Mouse (Mus musculus) olfactory bulb, adult 2 months (tissue): ENCODE measurements around the gene Traf3ip2. TPM values are rescaled to one million over a fixed set of nuclear protein-coding genes. Genes with fewer than 3 reads are reported as not detected.

ENCODE experiments used
- H3K27ac ChIP-seq: fragments of 200-500 bp; 2 replicates; pipeline ENCODE4 v1.5.1; 2012; ENCODE audit warnings: low read depth, low read length; ENCODE audit not compliant: insufficient read depth
- H3K4me1 ChIP-seq: fragments of 200-500 bp; 2 replicates; pipeline ENCODE4 v1.6.1; 2012; ENCODE audit warnings: low read length; ENCODE audit not compliant: control insufficient read depth, insufficient read depth
- H3K4me3 ChIP-seq: fragments of 200-500 bp; 2 replicates; pipeline ENCODE4 v1.5.1; 2012; ENCODE audit warnings: mild to moderate bottlenecking, low read depth, low read length, moderate library complexity; ENCODE audit not compliant: insufficient read depth
- CTCF ChIP-seq: fragments of 200-500 bp; IDR thresholded peaks from 2 replicates; pipeline ENCODE4 v1.5.1; 2012; ENCODE audit warnings: low read depth, mild to moderate bottlenecking, low read length, moderate library complexity; ENCODE audit not compliant: insufficient read depth
- POLR2A ChIP-seq: fragments of 200-500 bp; IDR thresholded peaks from 2 replicates; pipeline ENCODE4 v1.6.1; 2012; ENCODE audit warnings: mild to moderate bottlenecking, low read depth, low read length, moderate library complexity; ENCODE audit not compliant: insufficient read depth
- WGBS: fragments of 180-500 bp; shearing (Covaris S2); methylation state at CpG from one replicate; pipeline ENCODE4 v1.1.7; 2018; 5-methylcytosine and 5-hydroxymethylcytosine counted together
- polyA plus RNA-seq: library from polyadenylated mRNA; stranded (reverse); fragments of >200 nt; gene quantifications from 2 replicates; pipeline ENCODE4 v1.2.4, GENCODE M21; 2012; ENCODE audit warnings: low replicate concordance; ENCODE audit not compliant: missing spikeins, insufficient read depth, insufficient read length

Gene Traf3ip2
- polyA plus RNA-seq, 1 experiment = not detected

DNA sequence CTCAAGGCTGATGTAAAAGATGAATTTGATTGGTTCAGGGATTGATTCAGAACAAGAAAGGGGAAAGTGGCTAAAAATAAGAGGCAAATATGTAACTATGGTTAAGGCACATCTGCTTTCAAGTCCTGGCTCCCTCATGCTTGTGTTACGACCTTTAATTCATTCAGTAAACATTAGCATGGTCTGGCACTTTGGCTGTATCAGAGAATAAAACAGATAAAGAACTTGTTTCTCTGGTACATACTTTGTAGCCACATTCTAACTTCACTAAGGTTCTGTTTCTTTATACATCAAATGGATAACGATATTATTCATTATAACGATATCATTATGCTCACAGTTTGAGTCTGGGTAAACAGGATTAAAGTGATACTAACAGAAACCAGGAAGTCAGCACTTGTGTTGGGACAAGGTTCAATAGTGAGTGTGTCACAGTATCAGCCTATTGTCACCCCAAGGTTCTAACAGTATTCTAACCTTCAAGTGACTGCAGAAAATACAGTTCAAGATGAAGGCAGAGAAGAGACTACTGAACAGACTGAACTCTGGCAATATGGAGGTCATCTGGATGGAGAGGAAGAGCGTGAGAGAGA lies 65.6 kb downstream of the Traf3ip2 start:
- 83% methylated on average over 4 of the region's 4 CpGs for WGBS
- TF ChIP-seq POLR2A (no peak), CTCF (no peak)
- Histone ChIP-seq H3K27ac (no peak overlapping the region), H3K4me1 (peaks cover 1% of the 10 kb centered on the region; the same call in 1 of the 2 replicates), H3K4me3 (no peak overlapping the region)

DNA sequence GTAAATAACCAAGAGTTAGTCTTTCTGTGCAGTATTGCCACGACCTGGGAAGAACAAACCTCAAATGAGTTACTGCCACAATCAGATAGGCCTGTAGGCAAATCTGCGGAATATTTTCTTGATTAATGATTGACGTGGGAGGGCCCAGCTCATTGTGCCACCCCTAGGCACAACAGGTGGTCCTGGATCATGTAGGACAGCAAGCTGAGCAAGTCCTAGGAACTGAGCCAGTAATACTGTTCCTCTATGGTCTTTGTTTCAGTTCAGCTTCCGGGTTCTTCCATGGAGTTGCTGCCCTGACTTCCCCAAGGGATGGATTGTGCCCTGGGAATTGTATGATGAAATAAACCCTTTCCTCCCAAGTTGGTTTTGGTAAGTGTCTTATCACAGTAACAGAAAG lies 68.3 kb downstream of the Traf3ip2 start:
- Histone ChIP-seq H3K4me1 (0 out of 2 replicates have a peak, but pooled peaks cover 3% of the 10 kb centered on the region), H3K27ac (no peak overlapping the region), H3K4me3 (no peak overlapping the region)
- TF ChIP-seq CTCF = no peak
- no peak for TF ChIP-seq POLR2A
- WGBS = 60% methylated on average over 4 of the region's 4 CpGs

DNA sequence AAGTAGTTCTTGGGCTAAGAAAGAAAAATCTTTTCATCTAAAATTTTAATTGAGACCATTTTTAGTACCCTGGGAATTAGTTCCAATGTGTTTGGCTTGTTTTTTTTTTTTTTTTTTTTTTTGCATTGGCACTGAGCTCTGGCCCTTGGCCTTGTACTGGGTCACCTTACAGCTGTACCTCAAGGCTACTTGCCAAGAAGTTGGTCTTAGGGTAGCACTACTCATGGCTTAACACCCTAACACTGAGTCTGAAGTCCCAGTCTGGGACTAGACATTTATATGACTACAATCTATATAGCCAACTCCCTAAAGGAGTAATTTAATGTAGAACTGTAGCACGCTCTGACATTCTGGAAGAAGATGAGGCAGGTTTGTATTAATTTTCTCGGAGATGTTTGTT lies 69.8 kb downstream of the Traf3ip2 start:
- no peak overlapping the region for H3K4me3 ChIP-seq
- TF ChIP-seq CTCF (no peak), POLR2A (no peak)
- no peak overlapping the region for H3K27ac ChIP-seq
- 95% methylated on average over 2 of the region's 2 CpGs for WGBS
- peaks cover 6% of the 10 kb centered on the region for H3K4me1 ChIP-seq

DNA sequence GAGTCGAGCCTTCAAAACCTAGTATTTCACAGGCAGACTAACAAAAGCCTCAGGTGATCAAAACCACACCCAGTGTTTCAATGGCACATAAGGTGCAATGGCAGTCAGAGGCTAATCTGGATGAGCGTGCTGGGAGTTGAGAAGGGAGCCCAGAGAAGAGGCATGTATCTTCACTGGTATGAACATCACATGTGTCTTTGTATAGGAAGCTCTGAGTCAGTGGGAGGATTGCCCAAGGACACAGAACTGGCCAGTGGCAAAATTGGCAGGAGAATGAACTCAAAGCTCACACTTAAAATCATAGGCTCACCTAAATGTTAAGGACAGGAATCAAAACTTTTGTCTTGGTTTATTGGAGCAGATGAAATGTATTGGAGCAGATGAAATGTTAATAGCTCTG lies 70.7 kb downstream of the Traf3ip2 start:
- TF ChIP-seq CTCF (no peak), POLR2A (no peak)
- WGBS = 93% methylated on average over 2 of the region's 2 CpGs
- peaks cover 6% of the 10 kb centered on the region for H3K4me1 ChIP-seq

DNA sequence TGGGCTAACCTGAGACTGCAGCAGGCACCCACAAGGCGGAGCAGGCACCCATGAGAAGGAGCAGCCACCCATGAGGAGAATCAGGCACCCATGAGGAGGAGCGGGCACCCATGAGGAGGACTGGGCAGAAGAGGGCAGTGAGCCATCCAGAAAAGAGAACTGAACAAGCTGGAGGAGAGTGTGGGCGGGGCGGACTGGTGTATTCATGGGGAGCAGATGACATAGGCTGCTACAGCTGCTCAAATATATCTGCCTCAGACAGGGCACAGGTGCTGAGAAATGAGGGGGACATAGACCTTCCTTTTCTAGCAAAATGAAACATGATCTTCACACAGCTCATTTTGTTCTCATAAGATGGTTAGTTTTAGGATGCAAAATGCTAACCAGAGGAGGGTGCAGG lies 74.1 kb downstream of the Traf3ip2 start:
- 79% methylated on average over 4 of the region's 4 CpGs for WGBS

More for the DNA sequence above, 70.7 kb downstream of the Traf3ip2 start:
- H3K27ac ChIP-seq = no peak overlapping the region
- no peak overlapping the region for H3K4me3 ChIP-seq

DNA sequence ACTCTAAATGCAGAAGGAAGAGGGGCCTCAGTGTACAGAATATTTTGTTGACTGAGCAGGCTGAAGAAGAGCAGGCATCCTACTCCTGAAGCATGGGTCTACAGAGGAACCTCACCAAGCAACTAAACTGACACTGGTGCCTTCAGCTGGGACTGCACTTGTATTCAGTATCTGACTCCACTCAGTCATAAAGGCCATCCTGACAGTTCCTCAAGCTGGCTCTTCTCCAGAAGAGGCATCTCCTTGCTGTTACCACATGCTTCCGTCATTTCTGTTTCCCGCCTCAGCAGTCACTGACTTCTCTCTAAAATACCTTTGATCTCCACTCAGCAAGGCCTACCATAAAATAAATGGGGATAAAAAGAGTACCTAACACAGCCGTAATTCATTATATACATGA lies 75.1 kb downstream of the Traf3ip2 start:
- TF ChIP-seq CTCF = no peak
- no peak for TF ChIP-seq POLR2A
- peaks cover 6% of the 10 kb centered on the region for H3K4me1 ChIP-seq
- H3K4me3 ChIP-seq = no peak overlapping the region
- no peak overlapping the region for H3K27ac ChIP-seq
- WGBS = 73% methylated on average over 3 of the region's 3 CpGs

More for the DNA sequence above, 74.1 kb downstream of the Traf3ip2 start:
- H3K4me1 ChIP-seq = peaks cover 6% of the 10 kb centered on the region
- no peak for TF ChIP-seq CTCF
- no peak for TF ChIP-seq POLR2A
- H3K4me3 ChIP-seq = no peak overlapping the region
- H3K27ac ChIP-seq = no peak overlapping the region

DNA sequence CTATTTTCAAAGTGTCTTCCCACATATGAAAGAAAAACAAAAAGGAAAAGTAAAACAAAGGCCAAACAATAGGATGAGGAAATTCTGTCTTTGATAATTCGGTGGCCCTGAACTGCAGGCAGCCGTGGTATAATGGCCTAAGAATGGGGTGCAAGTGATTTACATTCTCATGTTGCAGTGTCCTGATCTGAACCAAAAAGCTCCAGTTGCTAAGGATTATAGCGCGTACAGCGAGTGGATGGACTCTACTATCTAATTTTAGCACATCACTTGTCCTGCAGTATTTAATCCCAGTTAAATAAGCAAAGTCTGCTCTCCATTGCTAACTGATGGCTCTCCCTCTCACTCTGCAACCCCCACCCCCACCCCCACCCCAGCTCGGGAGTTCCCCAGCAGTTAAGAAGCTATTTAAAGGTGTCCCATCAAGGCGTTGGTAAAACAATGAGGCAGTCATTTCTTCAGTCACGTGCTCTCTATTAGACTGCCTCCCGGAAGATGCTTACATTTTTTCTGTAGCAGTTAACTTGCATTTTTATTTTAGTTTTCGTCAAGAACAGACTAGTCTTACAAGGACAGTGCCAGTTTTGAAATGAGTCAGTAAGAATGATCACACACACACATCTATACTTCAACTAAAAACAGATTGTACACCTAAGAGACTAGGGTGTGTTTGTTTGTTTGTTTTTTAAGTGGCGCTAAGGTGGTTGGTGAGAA lies 78.8 kb downstream of the Traf3ip2 start:
- no peak overlapping the region for H3K4me3 ChIP-seq
- H3K27ac ChIP-seq = no peak overlapping the region
- H3K4me1 ChIP-seq = peaks cover 3% of the 10 kb centered on the region
- TF ChIP-seq POLR2A (no peak), CTCF (no peak)
- 35% methylated on average over 11 of the region's 11 CpGs for WGBS

DNA sequence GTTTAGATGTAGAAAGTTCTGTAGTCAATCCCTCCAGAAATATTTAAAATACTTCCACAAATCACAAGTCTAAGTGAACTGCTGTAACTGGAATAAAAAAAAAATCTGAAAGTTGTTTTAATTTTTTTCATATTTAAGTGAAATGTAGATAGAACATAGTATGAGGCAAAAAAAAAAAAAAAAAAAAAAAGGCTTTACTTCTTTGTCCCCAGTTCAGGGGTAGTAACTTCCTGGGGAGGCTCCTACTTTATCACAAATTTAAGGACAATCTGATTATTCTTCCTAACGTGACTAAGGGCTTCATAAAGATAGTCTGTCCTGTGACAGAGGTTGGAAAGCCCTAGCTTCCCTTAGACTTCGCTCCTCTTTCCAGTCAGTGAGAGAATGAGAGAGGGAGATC lies 79.4 kb downstream of the Traf3ip2 start:
- H3K27ac ChIP-seq = no peak overlapping the region
- no peak overlapping the region for H3K4me3 ChIP-seq
- no peaks in the 10 kb centered on the region for H3K4me1 ChIP-seq
- TF ChIP-seq CTCF (no peak), POLR2A (no peak)
- WGBS = 84% methylated on average over 2 of the region's 2 CpGs

Other genes starting within 250 kb of the Traf3ip2 start
- gene Fyn, start 244.1 kb upstream of the Traf3ip2 start, polyA plus RNA-seq = 322 TPM in 1 of 2 replicates, not detected in the other
- gene Rev3l, start 119.2 kb downstream of the Traf3ip2 start, polyA plus RNA-seq = 60.1 and 84.7 TPM in 2 replicates